Mouse (Mus musculus) MEL (cell line): Measurements from ENCODE around the gene Trim26. TPM values are rescaled to one million over a fixed set of nuclear protein-coding genes. Genes with fewer than 3 reads are reported as not detected.

ENCODE experiments used
- DNase-seq: peaks from one replicate; pipeline ENCODE4 v3.0.0; 2011; ENCODE audit warnings: low read depth, low spot score
- H3K27ac ChIP-seq: 2 replicates; pipeline ENCODE4 v1.5.1; 2012; ENCODE audit warnings: low read depth, mild to moderate bottlenecking, control low read depth, low read length, moderate library complexity; ENCODE audit not compliant: control insufficient read depth
- H3K27me3 ChIP-seq, 2 experiments: fragments of 150-350 bp in 1 of 2; sonication (generic) in 1 of 2; 2 replicates each; pipeline ENCODE4 v1.6.1; 2012; ENCODE audit warnings: low read length in 2 of 2, mild to moderate bottlenecking in 2 of 2, improper control_type of control experiment in 1 of 2, moderate library complexity in 1 of 2; ENCODE audit not compliant: insufficient read depth in 2 of 2, control insufficient read depth in 1 of 2
- H3K36me3 ChIP-seq, 2 experiments: 2 replicates each; pipeline ENCODE4 v1.6.1; 2012 to 2014; ENCODE audit warnings: low read length in 2 of 2, improper control_type of control experiment in 1 of 2, inconsistent platforms in 1 of 2, mild to moderate bottlenecking in 1 of 2; ENCODE audit not compliant: insufficient read depth in 2 of 2, control insufficient read depth in 1 of 2
- H3K4me1 ChIP-seq, 2 experiments: fragments of 150-350 bp in 1 of 2; sonication (generic) in 1 of 2; 2 replicates each; pipeline ENCODE4 v1.6.1; 2012; ENCODE audit warnings: low read length in 2 of 2, improper control_type of control experiment in 1 of 2, mild to moderate bottlenecking in 1 of 2; ENCODE audit not compliant: insufficient read depth in 2 of 2, control insufficient read depth in 1 of 2
- H3K4me3 ChIP-seq, 2 experiments: fragments of 150-350 bp in 1 of 2; sonication (generic) in 1 of 2; 2 replicates each; pipeline ENCODE4 v1.5.1; 2012; ENCODE audit warnings: low read depth in 2 of 2, low read length in 2 of 2, mild to moderate bottlenecking in 2 of 2, moderate library complexity in 2 of 2, control low read depth in 1 of 2, improper control_type of control experiment in 1 of 2; ENCODE audit not compliant: control insufficient read depth in 1 of 2, insufficient read depth in 1 of 2
- H3K79me2 ChIP-seq: 2 replicates; pipeline ENCODE4 v1.6.1; 2012; ENCODE audit warnings: mild to moderate bottlenecking, low read length, moderate library complexity; ENCODE audit not compliant: control insufficient read depth, poor library complexity, insufficient read depth
- H3K9ac ChIP-seq: 2 replicates; pipeline ENCODE4 v1.6.1; 2012; ENCODE audit warnings: low read depth, mild to moderate bottlenecking, control low read depth, low read length, moderate library complexity; ENCODE audit not compliant: control insufficient read depth, poor library complexity, severe bottlenecking
- H3K9me3 ChIP-seq: fragments of 150-350 bp; sonication (generic); replicated peaks from 2 replicates; pipeline ENCODE4 v1.6.1; 2012; ENCODE audit warnings: mild to moderate bottlenecking, low read length, improper control_type of control experiment, moderate library complexity; ENCODE audit not compliant: insufficient read depth
- BHLHE40 ChIP-seq: IDR thresholded peaks from 2 replicates; pipeline ENCODE4 v1.6.1; 2012; ENCODE audit warnings: low read depth, mild to moderate bottlenecking, inconsistent platforms, low read length, improper control_type of control experiment, borderline replicate concordance
- CHD1 ChIP-seq: IDR thresholded peaks from 2 replicates; pipeline ENCODE4 v1.6.1; 2012; ENCODE audit warnings: low read depth, mild to moderate bottlenecking, inconsistent platforms, low read length, improper control_type of control experiment
- CTCF ChIP-seq, 3 experiments: IDR thresholded peaks in 2 of 3; conservative IDR thresholded peaks in 1 of 3; 2 replicates each; pipeline ENCODE4 v1.5.1; 2011 to 2012; ENCODE audit warnings: low read length in 3 of 3, low read depth in 2 of 3, mild to moderate bottlenecking in 2 of 3, improper control_type of control experiment in 1 of 3, inconsistent platforms in 1 of 3, mixed read lengths in 1 of 3, moderate library complexity in 1 of 3; ENCODE audit not compliant: control insufficient read depth in 1 of 3, insufficient read depth in 1 of 3, poor library complexity in 1 of 3, severe bottlenecking in 1 of 3
- E2F4 ChIP-seq: IDR thresholded peaks from 2 replicates; pipeline ENCODE4 v1.6.1; 2011; ENCODE audit warnings: low read depth, low read length, improper control_type of control experiment, borderline replicate concordance
- EP300 ChIP-seq, 2 experiments: IDR thresholded peaks; 2 replicates each; pipeline ENCODE4 v1.6.1; 2011; ENCODE audit warnings: improper control_type of control experiment in 2 of 2, low read length in 2 of 2, low read depth in 1 of 2, mild to moderate bottlenecking in 1 of 2
- GATA1 ChIP-seq: IDR thresholded peaks from 2 replicates; pipeline ENCODE4 v1.6.1; 2011; ENCODE audit warnings: low read depth, low read length, improper control_type of control experiment
- HCFC1 ChIP-seq: IDR thresholded peaks from 2 replicates; pipeline ENCODE4 v1.6.1; 2012; ENCODE audit warnings: low read depth, mild to moderate bottlenecking, inconsistent platforms, low read length, improper control_type of control experiment, moderate library complexity
- KAT2A ChIP-seq: conservative IDR thresholded peaks from 2 replicates; pipeline ENCODE4 v1.6.1; 2012; ENCODE audit warnings: low read depth, low read length, improper control_type of control experiment, inconsistent platforms
- MAFK ChIP-seq: IDR thresholded peaks from 2 replicates; pipeline ENCODE4 v1.6.1; 2011; ENCODE audit warnings: low read depth, mild to moderate bottlenecking, low read length, improper control_type of control experiment, borderline replicate concordance
- MAX ChIP-seq: IDR thresholded peaks from 2 replicates; pipeline ENCODE4 v1.6.1; 2011; ENCODE audit warnings: low read length, improper control_type of control experiment
- MAZ ChIP-seq: IDR thresholded peaks from 2 replicates; pipeline ENCODE4 v1.6.1; 2012; ENCODE audit warnings: low read depth, mild to moderate bottlenecking, inconsistent platforms, low read length, improper control_type of control experiment
- MEF2A ChIP-seq: IDR thresholded peaks from 2 replicates; pipeline ENCODE4 v1.6.1; 2014; ENCODE audit warnings: low read depth, mild to moderate bottlenecking, inconsistent platforms, low read length, improper control_type of control experiment; ENCODE audit not compliant: poor library complexity, insufficient replicate concordance, severe bottlenecking; ENCODE audit errors: extremely low read depth
- MXI1 ChIP-seq: IDR thresholded peaks from 2 replicates; pipeline ENCODE4 v1.6.1; 2011; ENCODE audit warnings: mild to moderate bottlenecking, low read depth, low read length, improper control_type of control experiment
- MYB ChIP-seq: IDR thresholded peaks from 2 replicates; pipeline ENCODE4 v1.6.1; 2011; ENCODE audit warnings: mild to moderate bottlenecking, low read depth, low read length, improper control_type of control experiment
- MYC ChIP-seq: IDR thresholded peaks from 2 replicates; pipeline ENCODE4 v1.6.1; 2011; ENCODE audit warnings: low read depth, mild to moderate bottlenecking, low read length, improper control_type of control experiment, moderate library complexity
- NELFE ChIP-seq: IDR thresholded peaks from 2 replicates; pipeline ENCODE4 v1.6.1; 2011; ENCODE audit warnings: low read depth, low read length, improper control_type of control experiment
- NRF1 ChIP-seq: IDR thresholded peaks from 2 replicates; pipeline ENCODE4 v1.6.1; 2014; ENCODE audit warnings: low read depth, mild to moderate bottlenecking, inconsistent platforms, low read length, improper control_type of control experiment, moderate library complexity; ENCODE audit not compliant: poor library complexity, insufficient read depth, severe bottlenecking
- POLR2A ChIP-seq, 2 experiments: IDR thresholded peaks; 2 replicates each; pipeline ENCODE4 v1.6.1; 2011 to 2012; ENCODE audit warnings: low read length in 2 of 2, mild to moderate bottlenecking in 2 of 2, control low read depth in 1 of 2, improper control_type of control experiment in 1 of 2, low read depth in 1 of 2, moderate library complexity in 1 of 2; ENCODE audit not compliant: control insufficient read depth in 1 of 2, insufficient read depth in 1 of 2, poor library complexity in 1 of 2
- POLR2AphosphoS5 ChIP-seq: IDR thresholded peaks from 2 replicates; pipeline ENCODE4 v1.6.1; 2012; ENCODE audit warnings: low read depth, borderline replicate concordance, mild to moderate bottlenecking, inconsistent platforms, low read length, moderate library complexity, mixed read lengths
- RAD21 ChIP-seq: IDR thresholded peaks from 2 replicates; pipeline ENCODE4 v1.6.1; 2011; ENCODE audit warnings: mild to moderate bottlenecking, low read depth, low read length, improper control_type of control experiment
- SMC3 ChIP-seq: IDR thresholded peaks from 2 replicates; pipeline ENCODE4 v1.6.1; 2011; ENCODE audit warnings: low read depth, low read length, improper control_type of control experiment
- TAL1 ChIP-seq: IDR thresholded peaks from 2 replicates; pipeline ENCODE4 v1.6.1; 2012; ENCODE audit warnings: mild to moderate bottlenecking, inconsistent platforms, low read length, moderate library complexity, mixed read lengths
- TCF12 ChIP-seq: IDR thresholded peaks from 2 replicates; pipeline ENCODE4 v1.6.1; 2014; ENCODE audit warnings: low read depth, mild to moderate bottlenecking, inconsistent platforms, low read length, improper control_type of control experiment, moderate library complexity
- UBTF ChIP-seq: IDR thresholded peaks from 2 replicates; pipeline ENCODE4 v1.6.1; 2012; ENCODE audit warnings: low read depth, mild to moderate bottlenecking, inconsistent platforms, low read length, improper control_type of control experiment, moderate library complexity, borderline replicate concordance; ENCODE audit not compliant: insufficient read depth
- USF1 ChIP-seq: IDR thresholded peaks from 2 replicates; pipeline ENCODE4 v1.6.1; 2014; ENCODE audit warnings: low read depth, mild to moderate bottlenecking, inconsistent platforms, low read length, improper control_type of control experiment, moderate library complexity
- USF2 ChIP-seq, 2 experiments: IDR thresholded peaks; 2 replicates each; pipeline ENCODE4 v1.6.1; 2011 to 2012; ENCODE audit warnings: improper control_type of control experiment in 2 of 2, low read length in 2 of 2, borderline replicate concordance in 1 of 2, inconsistent platforms in 1 of 2, low read depth in 1 of 2, mild to moderate bottlenecking in 1 of 2; ENCODE audit not compliant: insufficient read depth in 1 of 2
- ZKSCAN1 ChIP-seq: IDR thresholded peaks from 2 replicates; pipeline ENCODE4 v1.6.1; 2012; ENCODE audit warnings: low read depth, mild to moderate bottlenecking, inconsistent platforms, low read length, improper control_type of control experiment, moderate library complexity
- polyA plus RNA-seq, 2 experiments: library from polyadenylated mRNA; stranded (reverse) in 1 of 2; unstranded in 1 of 2; fragments of >175 nt in 1 of 2; fragments of >200 nt in 1 of 2; gene quantifications; 2 replicates each; pipeline versions ENCODE4 v1.2.1 to v1.2.4; 2012; ENCODE audit warnings: low replicate concordance in 2 of 2, low read depth in 1 of 2; ENCODE audit not compliant: insufficient read length in 2 of 2, insufficient read depth in 1 of 2, missing spikeins in 1 of 2
- total RNA-seq: library from RNA; depleted of rRNA; stranded (reverse); fragments of 300-350 nt; gene quantifications from 2 replicates; pipeline ENCODE4 v1.2.3, GENCODE M21; 2012

The Trim26 gene
- total and polyA plus RNA-seq, 3 experiments: 5.6 to 12.4 TPM; not detected in 1

GRCm38 (mm10) chr17:36851627-36852026, 14.7 kb downstream of the Trim26 start:
- no peak for DNase-seq
- TF ChIP-seq RAD21 (no peak), HCFC1 (no peak), MXI1 (no peak), USF1 (no peak), BHLHE40 (no peak), USF2 (IDR thresholded peaks at IDR 0.05; ENCODE audit: borderline replicate concordance in 1 of 2, insufficient read depth in 1 of 2, low read depth in 1 of 2, low read length in 2 of 2) (no peak), EP300 (IDR thresholded peaks at IDR 0.05; ENCODE audit: low read depth in 1 of 2, low read length in 2 of 2) (no peak), NRF1 (no peak), SMC3 (no peak), POLR2AphosphoS5 (no peak), KAT2A (no peak), NELFE (no peak), MAX (no peak), POLR2A (IDR thresholded peaks at IDR 0.05; ENCODE audit: control insufficient read depth in 1 of 2, insufficient read depth in 1 of 2, low read depth in 1 of 2, low read length in 2 of 2, poor library complexity in 1 of 2) (no peak), E2F4 (no peak), MYC (no peak), MAZ (no peak), ZKSCAN1 (no peak), UBTF (no peak)
- no peaks in the 10 kb centered on the region for H3K27me3 ChIP-seq
- no peak overlapping the region for H3K4me3 ChIP-seq
- H3K79me2 ChIP-seq: no peaks in the 10 kb centered on the region
- H3K27ac ChIP-seq: no peak overlapping the region
- no peaks in the 10 kb centered on the region for H3K4me1 ChIP-seq
- no peaks in the 10 kb centered on the region for H3K9me3 ChIP-seq
- H3K36me3 ChIP-seq: no peaks in the 10 kb centered on the region
- no peak overlapping the region for H3K9ac ChIP-seq

DNA sequence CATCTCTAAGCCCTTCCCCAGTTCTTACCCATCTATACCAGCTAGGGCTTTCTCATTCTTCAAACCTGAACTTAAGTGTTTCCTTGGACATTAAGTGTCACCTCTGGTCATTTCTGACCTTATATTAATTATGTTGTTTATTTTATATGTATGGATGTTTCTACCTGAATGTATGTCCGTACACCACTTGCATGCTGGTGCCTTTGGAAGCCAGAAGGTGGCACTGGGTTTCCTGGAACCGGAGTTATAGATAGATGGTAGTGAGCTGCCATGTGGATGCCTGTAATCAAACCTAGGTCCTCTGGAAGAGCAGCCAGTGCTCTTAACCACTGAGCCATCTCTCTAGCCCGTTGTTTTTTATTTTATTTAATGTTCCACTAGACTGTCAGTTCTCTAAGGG, 18.6 kb downstream of the Trim26 start:
- Histone ChIP-seq H3K27ac (no peak overlapping the region), H3K27me3 (no peaks in the 10 kb centered on the region), H3K79me2 (no peaks in the 10 kb centered on the region)

More for the DNA sequence above, 18.6 kb downstream of the Trim26 start:
- H3K4me3 ChIP-seq: no peak overlapping the region
- H3K4me1 ChIP-seq: no peaks in the 10 kb centered on the region
- no peak overlapping the region for H3K9ac ChIP-seq
- H3K9me3 ChIP-seq: no peaks in the 10 kb centered on the region
- no peak for DNase-seq
- TF ChIP-seq NRF1 (no peak), GATA1 (no peak), E2F4 (no peak), ZKSCAN1 (no peak), MEF2A (no peak), CTCF (IDR thresholded peaks at IDR 0.05 in 2 of 3, conservative IDR thresholded peaks at IDR 0.05 in 1 of 3; ENCODE audit: control insufficient read depth in 1 of 3, insufficient read depth in 1 of 3, low read depth in 2 of 3, low read length in 3 of 3, poor library complexity in 1 of 3, severe bottlenecking in 1 of 3) (no peak), POLR2AphosphoS5 (no peak), POLR2A (IDR thresholded peaks at IDR 0.05; ENCODE audit: control insufficient read depth in 1 of 2, insufficient read depth in 1 of 2, low read depth in 1 of 2, low read length in 2 of 2, poor library complexity in 1 of 2) (no peak), TAL1 (no peak), TCF12 (no peak), MAFK (no peak), KAT2A (no peak), CHD1 (no peak), MYC (no peak), USF1 (no peak), MYB (no peak)
- H3K36me3 ChIP-seq: no peaks in the 10 kb centered on the region
